Mouse (Mus musculus) adrenal gland, postnatal 4 days (tissue): Measurements from ENCODE around the gene Noxa1. TPM values are rescaled to one million over a fixed set of nuclear protein-coding genes. Genes with fewer than 3 reads are reported as not detected.

Experiments used
- DNase-seq, 2 experiments: peaks; one replicate each; pipeline ENCODE4 v3.0.0; 2021 to 2022; ENCODE audit warnings: low spot score in 2 of 2, mixed read lengths in 2 of 2
- total RNA-seq, 2 experiments: library from RNA; stranded (reverse); gene quantifications; 2 replicates each; pipeline ENCODE4 v1.2.3; 2021

Gene Noxa1
- total RNA-seq, 2 experiments from 2014 or later = 0.59 TPM; not detected in 1

- DNase-seq = no peak
Observed at GRCm38 (mm10) chr2:25098956-25099355, 4.0 kb upstream of the Noxa1 start.

- no peak for DNase-seq
Observed at GRCm38 (mm10) chr2:25098005-25098615, 3.2 kb upstream of the Noxa1 start.

- no peak for DNase-seq
Observed at GRCm38 (mm10) chr2:25094785-25095108, 202 bp downstream of the Noxa1 start.

GRCm38 (mm10) chr2:25088636-25089035 lies 6.3 kb downstream of the Noxa1 start:
- DNase-seq = no peak

- no peak for DNase-seq
Observed at GRCm38 (mm10) chr2:25087842-25088241, 7.1 kb downstream of the Noxa1 start.

GRCm38 (mm10) chr2:25085571-25085970 lies 9.4 kb downstream of the Noxa1 start:
- no peak for DNase-seq

GRCm38 (mm10) chr2:25083697-25084096 lies 11.3 kb downstream of the Noxa1 start:
- no peak for DNase-seq

- DNase-seq = no peak
Observed at GRCm38 (mm10) chr2:25080076-25080475, 14.9 kb downstream of the Noxa1 start, which contains the start of gene Entpd8. Entpd8 (plus strand) TSS chr2:25080304.

GRCm38 (mm10) chr2:25078967-25079366 lies 16.0 kb downstream of the Noxa1 start:
- DNase-seq = no peak

GRCm38 (mm10) chr2:25075506-25075905 lies 19.4 kb downstream of the Noxa1 start:
- DNase-seq = no peak

- DNase-seq = no peak
Observed at GRCm38 (mm10) chr2:25072398-25072797, 22.6 kb downstream of the Noxa1 start.

GRCm38 (mm10) chr2:25069537-25069936 lies 25.4 kb downstream of the Noxa1 start:
- DNase-seq = no peak

GRCm38 (mm10) chr2:25066552-25066951 lies 28.4 kb downstream of the Noxa1 start:
- DNase-seq = no peak

GRCm38 (mm10) chr2:25065537-25065936 lies 29.4 kb downstream of the Noxa1 start:
- DNase-seq = no peak

- no peak for DNase-seq
Observed at GRCm38 (mm10) chr2:25064285-25064684, 30.7 kb downstream of the Noxa1 start.

GRCm38 (mm10) chr2:25063523-25063922 lies 31.4 kb downstream of the Noxa1 start:
- DNase-seq = no peak

- DNase-seq = no peak
Observed at GRCm38 (mm10) chr2:25058926-25059325, 36.0 kb downstream of the Noxa1 start.

- DNase-seq = no peak
Observed at GRCm38 (mm10) chr2:25055409-25056155, 39.4 kb downstream of the Noxa1 start.

- no peak for DNase-seq
Observed at GRCm38 (mm10) chr2:25055068-25055405, 39.9 kb downstream of the Noxa1 start.

GRCm38 (mm10) chr2:25054221-25055067 lies 40.5 kb downstream of the Noxa1 start, which contains the start of gene Nsmf:
Nsmf (plus strand) TSS chr2:25054355.
- peak; percentile 69 to 74 for DNase-seq

GRCm38 (mm10) chr2:25053101-25053500 lies 41.8 kb downstream of the Noxa1 start:
- DNase-seq = no peak

- DNase-seq = no peak
Observed at GRCm38 (mm10) chr2:25051450-25051849, 43.5 kb downstream of the Noxa1 start.
